Mouse (Mus musculus): Measurements from ENCODE around the gene Tnfrsf9. TPM values are rescaled to one million over a fixed set of nuclear protein-coding genes. Genes with fewer than 3 reads are reported as not detected.
A peak's percentile ranks its signal among the peaks of the same experiment; 100 is the strongest.
"Not testable (repeated sequence)": the region's sequence is repeated elsewhere in the genome, so short reads cannot be mapped to it uniquely, and the experiment has no call there.

The Tnfrsf9 gene
- total RNA-seq (2022): 1 to 10 TPM in 1 of 4 experiments, under 1 TPM in 3; 0.52 to 1.0 (median 0.85) TPM

GRCm38 (mm10) chr4:150914290-150914733 lies at the start of gene Tnfrsf9, which contains the start of gene Park7:
Gene Tnfrsf9 (plus strand): TSS chr4:150914562.
Gene Park7 (minus strand): TSS chr4:150914437.
- peak; percentile 94 to 97 for DNase-seq (ENCODE audit: low spot score in 2 of 2)

- DNase-seq (ENCODE audit: low spot score in 2 of 2): no peak
Observed at GRCm38 (mm10) chr4:150865371-150865770, 49.0 kb upstream of the Tnfrsf9 start.

GRCm38 (mm10) chr4:150866069-150866468 lies 48.3 kb upstream of the Tnfrsf9 start:
- no peak for DNase-seq (ENCODE audit: low spot score in 2 of 2)

DNA sequence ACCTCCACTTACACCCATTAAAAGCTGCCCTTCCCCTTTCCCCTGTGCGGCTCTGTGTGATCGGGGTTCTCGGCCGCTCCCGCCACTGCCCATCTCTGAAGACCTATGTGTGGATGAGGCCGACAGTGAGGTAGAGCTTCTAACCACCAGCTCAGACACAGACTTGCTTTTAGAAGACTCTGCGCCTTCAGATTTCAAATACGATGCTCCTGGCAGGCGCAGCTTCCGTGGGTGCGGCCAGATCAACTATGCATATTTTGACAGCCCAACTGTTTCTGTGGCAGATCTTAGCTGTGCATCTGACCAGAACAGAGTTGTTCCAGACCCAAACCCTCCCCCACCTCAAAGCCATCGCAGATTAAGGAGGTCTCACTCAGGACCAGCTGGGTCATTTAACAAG lies 47.9 kb upstream of the Tnfrsf9 start:
- DNase-seq (ENCODE audit: low spot score in 2 of 2): no peak

- DNase-seq (ENCODE audit: low spot score in 2 of 2): no peak
Observed at GRCm38 (mm10) chr4:150868161-150868560, 46.2 kb upstream of the Tnfrsf9 start.

DNA sequence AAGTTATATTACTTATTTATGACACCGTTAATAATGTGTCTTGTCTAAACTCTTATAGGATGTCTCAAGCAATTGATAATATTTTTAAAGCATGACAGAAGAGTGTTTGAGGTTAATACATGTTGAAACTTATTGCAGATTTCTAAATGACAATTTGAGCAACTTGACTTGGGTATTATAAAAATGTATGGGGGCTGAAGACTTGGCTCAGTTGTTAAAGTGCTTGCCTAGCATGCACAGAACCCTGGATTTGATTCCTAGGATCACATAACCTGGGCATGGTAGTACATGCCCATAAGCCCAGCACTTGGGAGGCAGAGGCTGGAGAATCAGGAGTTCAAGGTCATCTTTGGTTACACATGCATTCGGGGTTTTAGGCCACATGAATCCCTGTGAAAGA lies 45.5 kb upstream of the Tnfrsf9 start:
- no peak for DNase-seq (ENCODE audit: low spot score in 2 of 2)

DNA sequence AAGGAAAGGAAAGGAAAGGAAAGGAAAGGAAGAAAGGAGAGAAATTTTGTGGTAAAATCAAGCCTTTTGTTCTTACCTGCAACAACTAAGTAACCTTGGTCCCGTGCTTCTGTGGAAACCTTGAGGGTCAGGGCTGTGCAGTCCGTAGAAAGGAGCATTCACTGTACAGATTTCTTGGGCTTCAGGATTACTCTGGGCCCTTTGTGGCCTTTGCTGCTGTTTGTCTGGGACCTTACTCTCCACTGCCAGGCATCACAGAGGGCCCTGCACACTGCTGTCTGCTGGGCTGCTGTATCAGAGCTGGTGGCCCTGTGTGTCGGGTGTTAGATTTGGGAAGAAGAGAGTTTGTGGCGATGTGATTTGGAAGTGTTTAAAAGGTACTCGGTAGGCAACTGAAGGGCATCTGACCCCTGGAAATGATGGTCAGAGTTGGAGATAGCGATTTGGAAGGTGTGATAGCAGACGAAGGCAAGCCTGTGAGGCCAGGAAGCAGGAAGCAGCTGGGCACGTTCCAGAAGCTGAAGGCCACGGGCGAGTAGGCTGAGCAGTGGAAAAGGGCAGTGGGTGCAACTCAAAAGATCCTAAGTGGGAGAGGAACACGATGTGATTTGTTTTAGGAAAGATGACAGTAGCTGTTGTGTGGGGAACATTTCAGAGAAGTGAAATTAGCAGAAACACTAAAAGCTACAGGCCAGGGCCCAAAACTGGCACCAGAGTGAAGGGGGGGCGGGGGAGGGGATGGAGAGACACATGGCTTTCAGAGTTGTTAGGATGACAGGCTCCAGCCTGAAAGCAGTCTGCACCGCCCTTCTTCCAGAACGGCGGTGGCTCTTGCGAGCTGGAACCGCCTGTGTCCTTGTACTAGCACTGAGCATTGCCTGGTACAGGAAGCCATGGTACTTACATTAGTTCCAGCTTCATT lies 44.8 kb upstream of the Tnfrsf9 start:
- DNase-seq (ENCODE audit: low spot score in 2 of 2): no peak

- DNase-seq (ENCODE audit: low spot score in 2 of 2): no peak
Observed at GRCm38 (mm10) chr4:150870963-150871391, 43.4 kb upstream of the Tnfrsf9 start.

DNA sequence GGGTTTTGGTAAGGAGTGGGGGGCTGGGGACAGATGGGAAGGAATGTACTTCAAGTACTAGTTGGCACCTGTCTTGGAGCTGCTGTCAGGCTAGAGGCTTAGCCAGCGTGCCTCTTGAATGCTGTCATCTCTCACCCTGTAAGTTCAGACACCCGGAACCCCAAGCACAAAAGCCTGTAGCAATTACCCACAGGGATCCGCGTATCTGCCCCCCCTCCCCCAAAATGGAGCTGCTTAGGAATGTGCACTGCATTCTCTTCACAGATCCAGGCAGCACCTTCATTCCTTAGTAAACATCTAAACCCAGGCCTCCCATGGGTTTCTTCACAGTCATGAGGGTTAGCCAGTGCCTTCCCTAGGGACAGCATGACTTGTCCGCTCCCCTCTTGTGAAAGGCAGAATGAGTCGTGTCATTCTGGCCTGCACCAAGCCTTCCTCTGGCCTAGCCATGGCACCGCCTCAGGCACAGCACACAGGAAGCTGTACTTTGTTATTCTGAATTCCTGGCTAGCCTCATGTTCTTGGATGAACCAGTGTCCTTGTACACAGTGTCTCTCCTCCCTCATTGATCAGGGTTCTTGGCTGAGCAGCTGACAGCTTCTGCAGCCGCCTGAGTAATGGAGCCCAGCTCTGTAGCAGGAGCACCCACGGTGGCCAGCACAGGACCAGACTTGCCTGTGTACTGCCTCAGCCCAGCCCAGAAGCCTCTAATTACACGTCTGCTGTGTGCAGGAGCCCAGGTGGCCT lies 42.8 kb upstream of the Tnfrsf9 start:
- DNase-seq (ENCODE audit: low spot score in 2 of 2): peak in 1 of 2 experiments; percentile 39

- DNase-seq (ENCODE audit: low spot score in 2 of 2): peak; percentile 58 to 72
Observed at GRCm38 (mm10) chr4:150872139-150872651, 42.2 kb upstream of the Tnfrsf9 start.

DNA sequence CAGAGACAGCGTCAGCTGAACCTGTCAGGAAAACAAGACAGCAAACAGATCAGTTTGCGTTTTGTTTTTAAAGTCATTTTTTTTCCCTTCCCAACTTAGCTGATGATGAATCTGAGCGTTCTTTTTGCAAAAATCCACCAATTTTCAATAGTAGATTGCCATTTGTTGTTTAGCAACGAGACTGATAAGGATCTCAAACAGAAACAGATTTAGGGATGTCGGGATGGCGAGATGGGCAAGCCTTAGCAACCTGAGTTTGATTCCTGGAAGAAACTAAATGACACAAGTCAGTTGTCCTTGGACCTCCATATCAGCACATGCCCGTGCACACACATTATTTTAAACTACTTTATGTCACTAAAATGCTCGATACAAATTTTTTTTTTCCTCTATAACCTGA lies 41.7 kb upstream of the Tnfrsf9 start:
- DNase-seq (ENCODE audit: low spot score in 2 of 2): no peak

- DNase-seq (ENCODE audit: low spot score in 2 of 2): not testable (repeated sequence)
Observed at GRCm38 (mm10) chr4:150874416-150874815, 39.9 kb upstream of the Tnfrsf9 start.

- no peak for DNase-seq (ENCODE audit: low spot score in 2 of 2)
Observed at GRCm38 (mm10) chr4:150875393-150875792, 39.0 kb upstream of the Tnfrsf9 start.

- DNase-seq (ENCODE audit: low spot score in 2 of 2): no peak
Observed at GRCm38 (mm10) chr4:150879631-150880030, 34.7 kb upstream of the Tnfrsf9 start.

DNA sequence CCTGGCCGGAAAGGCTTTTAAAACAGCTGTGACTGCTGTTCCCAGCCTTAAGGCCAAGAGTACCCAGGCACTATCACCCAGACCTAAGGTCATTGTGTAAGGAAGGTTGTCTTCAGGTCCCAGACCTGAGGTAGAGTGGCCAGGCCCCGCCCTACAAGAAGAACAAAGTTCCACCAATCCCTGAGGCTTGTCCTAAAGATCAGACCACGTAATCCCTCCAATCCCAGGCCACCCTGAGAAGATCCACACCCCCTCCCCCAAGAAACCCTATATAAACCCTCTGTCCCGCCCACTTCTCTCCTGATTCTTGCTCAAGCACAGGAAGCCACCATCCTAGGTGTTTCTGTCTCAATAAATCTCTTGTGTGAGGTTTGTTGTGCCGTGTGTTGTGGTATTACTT lies 34.0 kb upstream of the Tnfrsf9 start:
- DNase-seq (ENCODE audit: low spot score in 2 of 2): no peak

DNA sequence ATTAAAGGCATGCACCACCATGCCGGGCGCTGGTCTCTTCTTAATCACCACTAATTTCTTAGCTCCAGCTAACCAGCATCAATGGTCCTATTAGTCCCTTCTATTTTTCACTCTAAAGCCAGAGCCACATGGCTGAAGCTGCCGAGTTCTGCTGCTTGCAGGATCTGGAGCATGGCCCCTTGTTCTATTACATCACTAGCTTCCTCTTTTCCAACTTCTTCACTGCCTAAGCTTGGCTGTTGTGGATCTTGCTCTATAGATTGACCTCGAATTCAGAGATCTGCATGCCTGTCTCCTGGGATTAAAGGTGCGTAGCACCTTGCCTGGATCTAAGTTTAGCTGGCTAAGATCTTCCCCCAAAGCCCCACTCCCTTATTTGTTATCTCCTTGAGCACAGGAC lies 31.7 kb upstream of the Tnfrsf9 start:
- no peak for DNase-seq (ENCODE audit: low spot score in 2 of 2)

DNA sequence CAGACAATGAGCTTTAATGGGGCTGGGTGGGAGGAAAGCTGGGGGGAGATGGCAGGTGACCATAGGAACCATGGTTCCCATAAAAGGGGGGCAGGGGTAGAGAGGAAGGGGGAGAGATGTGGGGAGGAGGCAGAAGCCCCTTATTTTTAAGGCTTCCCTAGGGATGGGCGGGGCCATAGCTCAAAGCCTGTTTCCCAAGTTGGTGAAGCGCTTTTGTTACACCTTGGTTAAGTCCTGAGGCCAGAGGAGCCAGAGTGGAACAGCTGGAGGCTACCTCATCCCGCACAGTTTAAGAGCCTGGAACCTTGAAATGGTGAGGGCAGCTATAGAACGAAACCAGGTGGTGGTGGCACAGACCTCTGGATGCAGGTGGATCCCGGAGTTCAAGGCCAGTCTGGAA lies 26.5 kb upstream of the Tnfrsf9 start:
- no peak for DNase-seq (ENCODE audit: low spot score in 2 of 2)

DNA sequence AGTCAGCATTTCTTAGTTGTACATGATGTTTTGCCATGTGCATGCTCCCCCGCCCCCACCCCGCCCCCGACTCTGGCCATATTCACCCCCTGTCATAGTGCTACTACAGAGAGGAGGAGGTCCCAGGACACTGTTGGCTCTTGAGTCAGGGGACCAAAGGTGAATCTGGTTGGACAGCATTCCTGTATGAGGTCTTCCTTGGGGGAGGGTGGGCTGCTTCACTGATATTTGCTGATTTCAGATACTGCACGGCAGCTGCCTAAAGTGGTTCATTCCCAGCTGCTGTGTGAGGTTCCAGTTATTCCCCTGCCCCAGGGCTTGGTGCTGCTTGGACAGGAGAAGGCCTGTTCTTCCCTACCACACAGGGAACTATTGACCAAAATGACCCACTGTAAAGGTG lies 25.9 kb upstream of the Tnfrsf9 start:
- no peak for DNase-seq (ENCODE audit: low spot score in 2 of 2)

DNA sequence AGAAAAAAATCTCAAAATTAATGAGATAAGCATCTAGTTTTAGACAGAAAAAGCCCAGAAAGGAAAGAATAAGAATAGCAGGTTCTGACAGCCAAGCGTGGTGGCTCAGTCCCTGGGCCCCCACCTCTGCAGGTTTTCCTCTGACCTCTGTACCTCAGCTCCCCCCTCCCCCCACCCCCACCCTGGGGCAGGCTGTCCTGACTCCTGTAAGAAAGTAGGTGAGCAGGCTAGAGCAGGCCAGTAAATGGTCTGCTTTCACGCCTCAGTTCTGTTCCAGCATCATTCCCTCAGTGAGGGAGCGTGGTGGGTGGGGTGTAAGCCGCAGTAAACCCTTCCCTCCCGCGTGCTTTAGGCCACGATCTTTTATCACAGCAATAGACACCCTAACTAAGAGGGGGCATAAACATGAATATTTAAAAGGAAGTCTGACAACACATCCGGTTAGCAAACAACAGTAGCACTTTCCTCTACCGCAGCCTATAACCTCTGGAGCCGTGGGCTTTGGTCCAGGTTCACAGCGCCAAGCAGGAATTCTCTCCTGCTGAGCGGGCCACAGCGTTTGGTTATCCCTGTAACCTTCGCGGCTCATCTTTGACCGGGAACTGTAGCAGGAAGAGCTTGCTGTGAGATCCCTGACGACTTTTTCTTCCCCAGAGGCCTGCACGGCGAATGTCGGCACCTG lies 24.9 kb upstream of the Tnfrsf9 start:
- DNase-seq (ENCODE audit: low spot score in 2 of 2): no peak

- DNase-seq (ENCODE audit: low spot score in 2 of 2): no peak
Observed at GRCm38 (mm10) chr4:150889955-150890315, 24.4 kb upstream of the Tnfrsf9 start.

- no peak for DNase-seq (ENCODE audit: low spot score in 2 of 2)
Observed at GRCm38 (mm10) chr4:150891308-150891707, 23.1 kb upstream of the Tnfrsf9 start.
